Mouse (Mus musculus) layer of hippocampus, adult 6 months (tissue): Measurements from ENCODE around the gene Vill. TPM values are rescaled to one million over a fixed set of nuclear protein-coding genes. Genes with fewer than 3 reads are reported as not detected.

ENCODE experiments used
- long read RNA-seq, 2 experiments: library from polyadenylated mRNA; unstranded; transcript quantifications; one replicate each; pipeline ENCODE4 v2.0.0; 2019 to 2020
- microRNA-seq: library from miRNA; unstranded; fragments of <30 nt; microRNA quantifications from one replicate; pipeline ENCODE4 v1.2.0, GENCODE M21; 2020
- polyA plus RNA-seq: library from polyadenylated mRNA; unstranded; fragments of <200 nt; fragmentation: Nextera tagmentation; gene quantifications from 2 replicates; pipeline ENCODE4 v1.2.3, GENCODE M21; 2021

Gene Vill
- 0.93 and 0.98 TPM in 2 replicates for polyA plus RNA-seq
- long read RNA-seq, experiment 1, partial matches to known transcripts: 1 of 1 reads
- long read RNA-seq, experiment 1, other reads (novel, unspliced or antisense): 0 of 1 reads
- long read RNA-seq, experiment 2, partial matches to known transcripts: 0 of 3 reads
- long read RNA-seq, experiment 2, other reads (novel, unspliced or antisense): 3 of 3 reads

DNA sequence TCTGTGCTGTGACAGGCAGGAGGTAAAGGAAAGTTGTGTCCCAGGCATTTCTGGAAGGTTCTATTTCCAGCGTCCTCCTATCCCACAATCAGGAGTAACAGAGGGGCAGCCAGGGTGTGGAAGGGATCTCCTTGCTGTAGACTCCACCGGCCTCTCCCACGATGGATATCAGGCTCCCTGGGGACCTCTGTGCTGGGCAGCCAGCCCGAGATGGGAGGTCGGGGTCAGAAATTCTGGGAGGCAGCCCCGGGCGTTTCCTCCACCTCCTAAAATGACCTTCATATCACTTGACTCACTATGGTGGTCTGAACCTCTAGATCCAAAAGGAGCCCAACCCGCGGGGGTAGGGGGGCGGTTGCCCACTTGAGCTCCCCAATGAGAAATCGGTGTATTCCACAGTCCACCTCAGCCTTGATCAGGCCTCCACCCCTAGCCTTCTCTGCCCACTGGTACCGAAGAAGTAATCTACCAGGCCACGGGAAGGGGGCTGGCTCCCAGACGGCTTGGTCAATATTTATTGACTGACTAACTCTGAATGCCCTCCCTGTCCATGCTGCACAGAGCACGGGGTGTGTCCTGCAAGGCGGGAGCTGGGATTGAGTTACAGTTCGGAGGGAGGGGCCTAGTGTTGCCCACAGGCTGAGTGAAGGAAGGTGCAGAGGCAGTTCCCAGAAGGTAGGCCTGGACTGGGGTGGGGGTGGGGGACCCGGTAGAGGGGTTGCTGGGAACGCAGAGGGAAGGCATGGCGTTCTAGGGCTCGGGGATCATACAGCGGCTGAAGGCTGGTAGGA, at the start of gene Vill:
Gene Vill (plus strand): TSS at position 625 of the 791 bp plus-strand sequence.

DNA sequence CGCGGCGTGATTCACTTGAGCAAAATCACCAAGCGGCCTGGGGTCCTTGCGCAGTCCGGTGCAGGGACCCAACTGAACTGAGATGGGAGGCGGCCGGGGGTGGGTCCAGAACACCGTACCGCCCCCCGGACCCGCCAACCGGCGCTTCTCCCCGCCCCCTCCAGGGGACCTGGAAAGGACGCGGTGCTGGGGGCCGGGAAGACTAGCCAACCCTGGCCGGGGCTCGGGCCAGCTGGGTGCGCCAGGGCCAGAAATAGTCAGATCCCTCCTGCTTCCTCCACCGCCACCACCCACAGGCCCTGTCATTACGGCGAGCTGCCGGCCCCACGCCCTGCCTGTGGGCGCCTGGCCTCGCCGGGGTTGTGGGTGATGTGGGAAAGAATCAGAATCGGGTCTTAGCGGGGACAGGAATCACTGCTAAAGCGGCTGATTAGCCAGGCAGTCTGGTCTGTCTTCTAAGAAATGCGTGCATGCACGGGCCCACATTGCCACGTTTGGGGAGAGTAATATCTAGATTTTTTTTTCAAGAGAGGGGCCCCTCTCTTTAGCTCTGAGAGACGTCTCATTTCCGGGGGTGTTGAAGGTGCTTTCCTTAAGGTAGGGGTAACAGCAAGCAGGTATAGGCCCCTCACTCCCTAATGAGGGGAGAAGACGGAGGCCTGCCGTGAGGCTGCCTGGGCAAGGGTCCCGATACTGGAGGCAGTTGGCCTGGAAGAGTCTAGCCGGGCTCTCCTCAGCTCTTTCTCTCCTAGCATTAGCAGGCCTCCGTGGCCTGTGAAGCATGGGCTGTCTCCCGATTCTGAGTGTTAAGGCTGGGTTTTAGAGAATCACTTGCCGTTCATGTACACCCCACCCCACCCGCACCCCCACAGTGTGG, 41.1 kb downstream of the Vill start, which contains the start of gene Plcd1:
Gene Plcd1 (minus strand): TSS at position 84 of the 877 bp plus-strand sequence.

DNA sequence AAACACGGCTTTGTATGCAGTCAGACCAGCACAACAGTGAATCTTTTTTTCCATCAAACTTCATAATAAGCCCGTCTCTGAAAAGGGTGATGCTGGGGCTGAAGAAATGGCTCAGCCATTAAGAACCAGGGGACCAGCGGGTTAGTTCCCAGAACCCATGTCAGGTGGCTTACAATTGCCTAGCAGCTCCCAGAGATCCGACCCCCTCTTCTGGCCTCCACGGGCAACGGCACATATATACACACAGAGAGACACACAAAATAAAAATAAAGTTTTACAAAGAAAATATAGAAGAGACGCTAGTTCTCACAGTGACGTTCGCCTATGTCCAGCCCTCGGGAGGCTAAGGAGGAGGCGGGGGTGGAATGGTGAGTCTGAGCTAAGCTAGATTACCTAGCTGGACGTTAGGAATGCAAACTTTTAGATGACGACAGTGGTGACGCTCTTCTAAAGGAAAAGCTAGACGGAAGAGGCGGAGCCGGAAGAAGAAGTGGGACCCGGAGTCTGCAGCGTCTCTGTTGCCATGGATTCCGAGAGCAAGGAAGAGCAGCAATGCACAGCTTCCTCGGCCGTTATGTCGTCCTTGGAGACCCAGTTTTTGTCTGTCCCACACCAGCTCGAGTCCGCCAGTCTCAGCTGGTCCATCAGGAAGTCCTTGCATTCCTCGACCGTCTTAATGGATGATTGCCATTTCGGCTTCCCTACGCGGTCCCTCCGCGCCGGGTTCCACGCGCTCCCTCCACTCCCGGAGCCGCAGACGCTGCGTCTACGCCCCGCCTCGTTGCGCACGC, 49.6 kb downstream of the Vill start, which contains the start of gene Dlec1:
Gene Dlec1 (plus strand): TSS at position 487 of the 791 bp plus-strand sequence.

Small RNA genes within 50 kb of the gene (microRNA-seq; reads per million reads assigned to microRNA genes)
- 4.1 reads per million, percentile 15 among the genes with 10 or more reads in this experiment for gene Mir26a-1

Other genes starting within 250 kb of the Vill start
- gene Ctdspl, start 126.3 kb upstream of the Vill start, polyA plus RNA-seq: 4.7 and 9.1 TPM in 2 replicates
- gene Plcd1, start 40.7 kb downstream of the Vill start, polyA plus RNA-seq: 9.9 and 10.2 TPM in 2 replicates
- 1.3 and 1.7 TPM in 2 replicates for gene Dlec1, start 49.7 kb downstream of the Vill start, polyA plus RNA-seq
- gene Acaa1b, start 104.3 kb downstream of the Vill start, polyA plus RNA-seq: 0.83 and 1.2 TPM in 2 replicates
- not detected in 2 replicates for gene Gm47289, start 106.4 kb downstream of the Vill start, polyA plus RNA-seq
- gene Slc22a13, start 156.3 kb downstream of the Vill start, polyA plus RNA-seq: not detected in 2 replicates